17 mouse cellular contexts compared by ENCODE assay signal in genomic region chr7:138609124-138609523, GRCm38 (mm10).
"Had no signal": no experiment of that assay in that cellular context is flagged by ENCODE, and none has a peak within 500 bp of the region (broad histone marks: within the 10 kb centered on the region; RNA-seq: fewer than 3 reads in every experiment).

No protein-coding gene starts in this region.

- H3K4me1 ChIP-seq: lung, embryonic 15.5 days; megakaryocyte, embryonic 14.5 days had no signal

- H3K27ac ChIP-seq: lung, embryonic 15.5 days; macrophage; midbrain, embryonic 13.5 days; midbrain, embryonic 15.5 days; neural tube, embryonic 12.5 days; stomach, embryonic 15.5 days; stomach, postnatal 0 days had no signal

- DNase-seq: liver, postnatal 0 days; lung, postnatal 14 days; lung, postnatal 36 days; right cerebral cortex, postnatal 14 days; thymus, adult 2 months; thymus, postnatal 25 days; thymus, postnatal 4 days had no signal

- H3K9me3 ChIP-seq: lung, embryonic 15.5 days; megakaryocyte, embryonic 14.5 days; midbrain, embryonic 13.5 days; midbrain, embryonic 15.5 days; neural tube, embryonic 12.5 days; stomach, embryonic 15.5 days had no signal

- H3K36me3 ChIP-seq: lung, embryonic 15.5 days; midbrain, embryonic 13.5 days; midbrain, embryonic 15.5 days; neural tube, embryonic 12.5 days; stomach, embryonic 15.5 days had no signal

- H3K27me3 ChIP-seq: lung, embryonic 15.5 days; midbrain, embryonic 13.5 days; midbrain, embryonic 15.5 days; neural tube, embryonic 12.5 days; stomach, embryonic 15.5 days had no signal

- H3K9ac ChIP-seq: liver, postnatal 0 days; lung, embryonic 15.5 days; midbrain, embryonic 13.5 days; midbrain, embryonic 15.5 days; neural tube, embryonic 12.5 days; stomach, embryonic 15.5 days had no signal

- H3K4me2 ChIP-seq: lung, embryonic 15.5 days; midbrain, embryonic 11.5 days; midbrain, embryonic 13.5 days; midbrain, embryonic 15.5 days; neural tube, embryonic 12.5 days; stomach, embryonic 15.5 days had no signal

- ATAC-seq: liver, postnatal 0 days; lung, postnatal 0 days; midbrain, embryonic 13.5 days; midbrain, embryonic 15.5 days had no signal

- H3K4me3 ChIP-seq: lung, embryonic 15.5 days; megakaryocyte, embryonic 14.5 days; midbrain, embryonic 13.5 days; midbrain, embryonic 15.5 days; neural tube, embryonic 12.5 days; stomach, embryonic 15.5 days had no signal
